Mouse (Mus musculus): Measurements from ENCODE around the gene Brd3.

- TF ChIP-seq CTCF (IDR thresholded peaks at IDR 0.05; ENCODE audit: extremely low read depth, insufficient read length, insufficient replicate concordance, low read depth, low read length) = no peak
- no peak for TF ChIP-seq POLR2A (IDR thresholded peaks at IDR 0.05; ENCODE audit: low read depth, low read length)
These were observed 93.9 kb downstream of the Brd3 start for GRCm38 (mm10) chr2:27413582-27413935.
